Mouse (Mus musculus): Measurements from ENCODE around the gene Kcnj12.

DNA sequence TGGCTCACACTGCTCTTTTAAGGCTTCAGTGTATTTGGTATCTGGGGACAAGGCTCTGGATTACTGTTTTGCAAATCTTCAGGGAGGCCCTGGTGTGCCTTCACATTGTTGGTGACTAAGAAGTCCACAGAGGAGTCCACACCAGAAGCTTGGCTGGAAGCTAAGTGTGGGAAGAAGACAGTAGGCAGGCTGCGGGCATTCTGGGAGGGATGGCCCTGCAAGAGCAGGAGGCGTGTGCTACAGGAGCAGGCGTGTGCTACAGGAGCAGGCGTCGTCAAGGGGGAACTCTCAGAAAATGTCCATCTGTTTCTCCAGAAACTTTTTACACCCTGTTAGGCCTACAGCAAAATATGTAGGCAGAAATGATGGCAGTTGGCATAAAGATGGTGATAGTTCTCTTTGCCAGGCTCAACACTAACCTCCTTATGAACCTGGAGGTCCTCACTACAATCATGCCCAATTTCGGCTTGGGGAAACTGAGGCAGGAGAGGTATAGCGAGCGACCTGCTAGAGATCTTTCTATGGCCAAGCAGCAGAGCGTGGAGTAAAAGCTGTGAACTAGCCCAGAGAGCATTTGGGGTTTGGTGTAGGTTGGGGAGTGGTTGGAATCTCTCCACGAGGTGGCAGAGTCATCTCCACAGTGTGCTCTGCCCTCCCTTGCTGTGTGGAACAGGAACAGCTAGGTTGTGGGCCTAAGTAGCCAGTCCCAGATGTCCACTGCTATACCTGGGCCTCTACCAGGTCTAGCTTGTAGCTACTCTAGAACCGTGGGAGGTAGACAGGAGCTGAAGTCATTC lies 18.7 kb downstream of the Kcnj12 start:
- TF ChIP-seq CTCF (IDR thresholded peaks at IDR 0.05; ENCODE audit: low read depth) (no peak), EP300 (IDR thresholded peaks at IDR 0.05; ENCODE audit: low read depth) (no peak)

All from liver, postnatal 0 days (tissue).